ENCODE assay signal across 8 mouse cellular contexts in genomic region chr2:26963923-26964723, GRCm38 (mm10). TPM values are rescaled to one million over a fixed set of nuclear protein-coding genes. Genes with fewer than 3 reads are reported as not detected.
DNase-seq lines count a peak whose midpoint lies in the region; ATAC-seq and TF ChIP-seq lines count a peak whose summit lies in the region.

Rexo4 (minus strand) TSS chr2:26964386.

- peak within 1 kb of the TSS; percentile 81 for H3K4me3 ChIP-seq in forebrain, embryonic 15.5 days
- peak within 1 kb of the TSS; percentile 86 for H3K4me3 ChIP-seq in lung, adult 2 months (replicated peaks; ENCODE audit: extremely low read depth, low read depth, low read length)

- under 1% methylated on average over 50 of the region's 50 CpGs for WGBS in forebrain, embryonic 15.5 days
- under 1% methylated on average over 50 of the region's 50 CpGs for WGBS in lung, adult 2 months

- H3K9ac ChIP-seq in forebrain, embryonic 15.5 days (replicated peaks), result peak within 1 kb of the TSS; percentile 84

- peaks cover 31% of the 10 kb centered on the region for H3K4me1 ChIP-seq in forebrain, embryonic 15.5 days
- H3K4me1 ChIP-seq in lung, adult 2 months (ENCODE audit: control insufficient read depth, insufficient read depth, low read length), result peaks cover 5% of the 10 kb centered on the region

- intact Hi-C loops in heart, postnatal 25 days (cut with DNase I), result loop anchor here (2.0 to 5.0 kb wide), 2 partner anchors 27 to 62 kb away; partner anchors contain the start of gene Surf6

- peak within 1 kb of the TSS; percentile 98 for H3K27ac ChIP-seq in forebrain, embryonic 15.5 days (replicated peaks)

- peaks cover 16% of the 10 kb centered on the region for H3K36me3 ChIP-seq in forebrain, embryonic 15.5 days

- TF ChIP-seq CTCF in lung, adult 2 months (IDR thresholded peaks at IDR 0.05; ENCODE audit: insufficient read depth, low read length), result no peak

- peak within 1 kb of the TSS; percentile 86 for H3K4me2 ChIP-seq in forebrain, embryonic 15.5 days (replicated peaks)

- H3K27me3 ChIP-seq in forebrain, embryonic 15.5 days, result no peaks in the 10 kb centered on the region

- DNase-seq in ES-CJ7 (ENCODE audit: low read depth, low spot score), result peak; percentile 97
- peak; percentile 94 for DNase-seq in cerebellum, adult 11 months
- peak; percentile 86 for DNase-seq in heart, postnatal 25 days (ENCODE audit: low spot score)
- DNase-seq in layer of hippocampus, adult 18-20 months (ENCODE audit: low spot score in 2 of 2), result peak; percentile 95 to 96
- DNase-seq in lung, adult 2 months, result peak; percentile 93
- peak; percentile 75 to 84 for DNase-seq in thymus, adult 18-20 months

- peak; percentile 90; the same call in 1 of the 2 replicates for TF ChIP-seq POLR2A in lung, adult 2 months (IDR thresholded peaks at IDR 0.05; ENCODE audit: borderline replicate concordance, extremely low read depth, low read depth, low read length)

- no peaks in the 10 kb centered on the region for H3K9me3 ChIP-seq in forebrain, embryonic 15.5 days

- peak; percentile 98 for ATAC-seq in forebrain, embryonic 15.5 days (replicated peaks)
- ATAC-seq in neutrophil, adult 5-6 weeks (ENCODE audit: extremely low read depth, insufficient number of reproducible peaks, low FRiP score, poor library complexity, severe bottlenecking), result peak; percentile 92

RNA-seq across cellular contexts. Expression of gene Rexo4, which starts in this region (rescaled TPM):
- 38.4 and 38.8 TPM in 2 replicates for polyA plus RNA-seq in forebrain, embryonic 15.5 days (2015; fragmentation: Nextera tagmentation; extraction: Ambion mirVana)
- total RNA-seq in heart, postnatal 25 days (2021), result 10 to 100 TPM; 13.9 to 15.2 TPM
- total RNA-seq in layer of hippocampus, adult 18-20 months (2021), result 10 to 100 TPM; 59.0 to 63.7 TPM
- 16.2 and 20.7 TPM in 2 replicates for polyA plus RNA-seq in lung, adult 2 months (2012; rRNA removed)
- total RNA-seq in neutrophil, adult 5-6 weeks (2017), result 76.4 and 98.3 TPM in 2 replicates

Comparison
In these comparisons a context has a peak if more than half of its experiments do, and no peak if none do; other contexts are left out.
1. Peak in every context shown above with its lines: DNase-seq, ATAC-seq, H3K4me3 ChIP-seq and H3K27ac ChIP-seq.